Mouse (Mus musculus) C2C12 (cell line): ENCODE results near the gene Tmem209.

Experiments
- CTCF ChIP-seq: IDR thresholded peaks from one replicate; pipeline ENCODE4 v1.5.1; 2011; ENCODE audit not compliant: control insufficient read depth, insufficient read depth, insufficient read length
- MYOD1 ChIP-seq: IDR thresholded peaks from one replicate; pipeline ENCODE4 v1.6.1; 2011; ENCODE audit warnings: low read depth; ENCODE audit not compliant: control insufficient read depth, insufficient read length
- MYOG ChIP-seq: IDR thresholded peaks from one replicate; pipeline ENCODE4 v1.6.1; 2011; ENCODE audit not compliant: control insufficient read depth, insufficient read length; ENCODE audit errors: extremely low read depth
- USF1 ChIP-seq: IDR thresholded peaks from one replicate; pipeline ENCODE4 v1.6.1; 2011; ENCODE audit warnings: low read depth, mild to moderate bottlenecking, control low read depth, moderate library complexity

GRCm38 (mm10) chr6:30432461-30433192 lies 77.0 kb downstream of the Tmem209 start:
- TF ChIP-seq CTCF: no peak
- TF ChIP-seq MYOD1: no peak
- TF ChIP-seq MYOG: no peak
- TF ChIP-seq USF1: no peak
